Mouse (Mus musculus): Measurements from ENCODE around the gene C1rl. TPM values are rescaled to one million over a fixed set of nuclear protein-coding genes. Genes with fewer than 3 reads are reported as not detected.
"Not testable (repeated sequence)": the region's sequence is repeated elsewhere in the genome, so short reads cannot be mapped to it uniquely, and the experiment has no call there.

C1rl gene
- total RNA-seq, 2 experiments from 2014 or later = 0.28 to 0.61 TPM

DNA sequence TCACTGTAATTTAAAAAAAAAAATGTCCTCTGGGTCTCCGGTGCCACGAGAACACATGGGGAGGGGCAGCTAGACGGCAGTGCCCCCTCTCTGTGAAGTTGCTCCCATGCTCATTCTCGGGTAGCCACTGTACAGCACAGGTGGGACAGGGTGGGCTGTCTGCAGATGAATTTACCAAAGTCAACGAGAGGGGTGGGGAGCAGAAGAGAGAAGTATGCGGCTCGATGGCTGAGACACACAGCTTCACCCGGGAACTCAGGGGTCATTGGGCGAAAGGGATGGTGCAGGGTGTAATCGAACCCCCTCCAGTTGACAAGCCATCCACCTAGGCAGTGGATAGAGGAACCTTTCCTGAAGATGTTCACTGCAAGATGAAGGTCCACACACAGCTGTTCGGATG, 16.1 kb upstream of the C1rl start:
- no peak for TF ChIP-seq CTCF (IDR thresholded peaks at IDR 0.05)
- Histone ChIP-seq H3K27ac (no peak overlapping the region), H3K4me3 (no peak overlapping the region)
- intact Hi-C loops (cut with DNase I) = no loop called here
- DNase-seq = no peak

DNA sequence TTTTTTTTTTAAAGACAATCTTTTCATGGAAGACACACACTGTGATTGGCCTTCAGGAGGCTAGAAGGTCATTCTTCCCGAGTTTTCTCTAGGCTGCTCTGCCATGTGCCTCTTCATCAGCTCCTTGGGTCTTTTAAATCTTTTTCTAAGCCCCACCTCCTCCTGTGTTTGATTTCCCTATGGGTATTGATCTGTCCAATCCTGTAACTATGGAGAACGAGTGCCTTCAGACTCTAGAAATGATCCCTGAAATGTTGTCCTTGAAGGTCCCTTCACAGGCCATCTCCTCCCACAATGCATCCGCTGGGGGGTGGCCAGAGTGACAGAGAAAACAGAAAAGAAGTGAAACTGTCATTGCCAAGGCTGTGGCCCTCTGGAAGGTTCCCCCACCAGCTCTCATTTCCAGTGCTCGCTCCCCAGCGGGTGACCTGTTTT, 15.7 kb upstream of the C1rl start:
- Histone ChIP-seq H3K27ac (peak overlapping the region; percentile 59; the same call in 1 of the 2 replicates), H3K4me3 (no peak overlapping the region)
- no peak for DNase-seq
- intact Hi-C loops (cut with DNase I) = no loop called here
- no peak for TF ChIP-seq CTCF (IDR thresholded peaks at IDR 0.05)

GRCm38 (mm10) chr6:124477922-124478651, 14.8 kb upstream of the C1rl start:
- no peak for TF ChIP-seq CTCF (IDR thresholded peaks at IDR 0.05)
- peak overlapping the region; percentile 59 for H3K27ac ChIP-seq
- no peak overlapping the region for H3K4me3 ChIP-seq
- intact Hi-C loops (cut with DNase I) = no loop called here
- no peak for DNase-seq

- H3K4me3 ChIP-seq = no peak overlapping the region
- intact Hi-C loops (cut with DNase I) = no loop called here
- no peak overlapping the region for H3K27ac ChIP-seq
- no peak for DNase-seq
- no peak for TF ChIP-seq CTCF (IDR thresholded peaks at IDR 0.05)
Measured at GRCm38 (mm10) chr6:124478874-124479572, 13.9 kb upstream of the C1rl start.

- Histone ChIP-seq H3K27ac (no peak overlapping the region), H3K4me3 (no peak overlapping the region)
- DNase-seq = no peak
- TF ChIP-seq CTCF (IDR thresholded peaks at IDR 0.05) = no peak
- intact Hi-C loops (cut with DNase I) = no loop called here
Measured at GRCm38 (mm10) chr6:124479573-124479930, 13.4 kb upstream of the C1rl start.

- DNase-seq = no peak
- intact Hi-C loops (cut with DNase I) = no loop called here
- Histone ChIP-seq H3K27ac (no peak overlapping the region), H3K4me3 (no peak overlapping the region)
- peak; percentile 76 for TF ChIP-seq CTCF (IDR thresholded peaks at IDR 0.05)
Measured at GRCm38 (mm10) chr6:124480295-124480694, 12.6 kb upstream of the C1rl start.

DNA sequence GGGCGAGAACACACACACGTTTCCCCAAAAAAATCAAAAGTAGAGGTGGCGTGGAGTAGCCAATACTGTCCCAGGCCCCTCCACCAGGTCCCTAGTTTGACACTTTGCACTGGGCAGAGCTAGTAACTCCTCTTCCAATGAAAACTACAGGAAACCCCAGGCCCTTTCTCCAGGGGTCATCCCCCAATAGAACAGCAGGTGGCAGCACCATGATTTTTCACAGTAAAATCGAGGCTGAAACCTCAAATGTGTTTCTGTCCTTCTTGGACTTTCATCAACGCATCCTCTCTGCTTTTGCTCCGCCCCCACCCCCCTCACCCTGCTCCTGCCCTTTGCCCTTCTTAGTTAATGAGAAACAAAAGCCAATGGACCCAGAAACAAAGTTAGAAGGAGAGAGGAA, 11.3 kb upstream of the C1rl start:
- DNase-seq = peak; percentile 51
- intact Hi-C loops (cut with DNase I) = no loop called here
- TF ChIP-seq CTCF (IDR thresholded peaks at IDR 0.05) = peak; percentile 74

DNA sequence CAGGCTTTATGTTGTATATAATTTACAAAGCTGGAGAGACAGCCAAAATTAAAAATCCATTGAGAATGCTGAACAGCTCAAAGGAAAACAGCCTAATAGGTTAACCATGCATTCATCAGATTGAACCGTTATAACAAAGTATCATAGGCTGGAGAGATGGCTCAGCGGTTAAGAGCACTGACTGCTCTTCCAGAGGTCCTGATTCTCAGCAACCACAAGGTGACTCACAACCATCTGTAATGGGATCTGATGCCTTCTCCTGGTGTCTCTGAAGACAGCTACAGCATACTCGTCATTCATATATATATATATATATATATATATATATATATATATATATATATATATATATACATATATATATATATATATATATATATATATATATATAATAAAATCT, 9.1 kb upstream of the C1rl start:
- DNase-seq; intact Hi-C loops (cut with DNase I); H3K27ac ChIP-seq; H3K4me3 ChIP-seq: not testable (repeated sequence)

More for the DNA sequence above, 11.3 kb upstream of the C1rl start:
- no peak overlapping the region for H3K4me3 ChIP-seq
- H3K27ac ChIP-seq = no peak overlapping the region

DNA sequence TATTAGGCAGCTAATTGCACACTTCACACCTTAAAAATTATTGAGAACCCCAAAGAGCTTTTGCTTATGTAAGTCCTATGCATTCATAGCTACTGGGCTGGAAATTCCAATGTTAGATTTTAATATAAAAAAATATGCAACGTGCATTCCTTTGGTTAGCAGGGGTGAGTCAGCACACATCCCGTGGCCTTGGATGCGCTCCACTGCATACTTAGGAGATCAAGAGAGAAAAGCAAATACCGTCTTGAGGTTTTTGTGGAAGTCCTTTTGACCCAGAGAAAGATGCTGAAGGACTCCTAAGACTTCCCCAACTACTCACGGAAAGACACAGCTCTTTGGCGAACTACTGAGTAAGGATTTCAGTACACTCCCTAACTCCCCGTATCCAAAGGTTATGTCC, 8.1 kb upstream of the C1rl start:
- Histone ChIP-seq H3K27ac (no peak overlapping the region), H3K4me3 (no peak overlapping the region)
- intact Hi-C loops (cut with DNase I) = no loop called here
- TF ChIP-seq CTCF (IDR thresholded peaks at IDR 0.05) = no peak
- DNase-seq = no peak

DNA sequence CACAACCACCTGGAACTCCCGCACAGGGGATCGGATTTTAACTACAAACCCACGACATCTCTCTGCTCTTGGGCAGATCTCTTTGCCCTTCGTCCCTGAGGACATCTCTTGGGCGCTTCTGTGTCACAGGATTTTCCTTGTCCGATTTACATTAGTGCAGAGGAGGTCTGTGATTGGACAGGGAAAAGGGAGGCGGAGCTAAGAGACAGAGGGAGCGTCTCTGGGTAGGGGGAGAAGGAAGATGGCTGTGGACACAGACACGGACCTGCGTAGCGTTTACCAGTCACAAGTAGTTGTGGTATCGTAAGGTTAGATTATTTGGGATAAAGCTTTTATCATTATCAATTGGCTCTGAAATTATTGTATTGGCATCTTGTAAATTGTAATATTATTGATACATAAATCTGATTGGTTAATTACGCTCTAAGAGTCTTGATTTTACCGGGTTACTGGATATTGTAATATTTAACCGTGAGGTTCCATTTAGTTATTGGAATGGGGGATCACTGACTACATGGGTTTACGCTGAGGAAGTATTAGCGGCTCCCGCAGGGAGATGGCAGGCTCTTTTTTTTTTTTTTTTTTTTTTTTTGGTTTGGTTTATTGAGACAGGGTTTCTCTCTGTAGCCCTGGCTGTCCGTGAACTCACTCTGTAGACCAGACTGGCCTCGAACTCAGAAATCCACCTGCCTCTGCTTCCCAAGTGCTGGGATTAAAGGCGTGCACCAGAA, 7.3 kb upstream of the C1rl start:
- intact Hi-C loops (cut with DNase I) = no loop called here

GRCm38 (mm10) chr6:124487509-124487908, 5.4 kb upstream of the C1rl start:
- TF ChIP-seq CTCF (IDR thresholded peaks at IDR 0.05) = no peak
- H3K27ac ChIP-seq = no peak overlapping the region
- no peak overlapping the region for H3K4me3 ChIP-seq
- DNase-seq = no peak
- intact Hi-C loops (cut with DNase I) = no loop called here

More for the DNA sequence above, 7.3 kb upstream of the C1rl start:
- Histone ChIP-seq H3K27ac (no peak overlapping the region), H3K4me3 (no peak overlapping the region)
- DNase-seq = no peak
- no peak for TF ChIP-seq CTCF (IDR thresholded peaks at IDR 0.05)

DNA sequence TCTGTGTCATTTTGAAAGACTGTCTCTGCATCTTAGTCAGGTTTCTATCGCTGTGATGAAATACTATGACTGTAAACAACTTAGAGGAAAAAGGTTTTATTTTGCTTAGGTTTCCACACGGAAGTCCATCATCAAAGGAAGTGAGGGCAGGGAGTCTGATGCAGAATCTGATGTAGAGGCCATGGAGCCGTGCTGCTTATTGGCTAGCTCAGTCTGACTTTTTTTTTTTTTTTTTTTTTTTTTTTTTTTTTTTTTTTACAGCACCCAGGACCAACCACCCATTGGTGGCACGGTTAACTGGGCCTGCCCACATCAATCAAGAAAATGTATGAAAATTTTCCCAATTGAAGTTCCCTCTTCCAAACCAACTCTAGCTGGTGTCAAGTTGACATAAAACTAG, 4.0 kb upstream of the C1rl start:
- intact Hi-C loops (cut with DNase I) = no loop called here
- H3K27ac ChIP-seq = no peak overlapping the region
- no peak for TF ChIP-seq CTCF (IDR thresholded peaks at IDR 0.05)
- H3K4me3 ChIP-seq = no peak overlapping the region
- no peak for DNase-seq

- no peak for TF ChIP-seq CTCF (IDR thresholded peaks at IDR 0.05)
Measured at GRCm38 (mm10) chr6:124491427-124491826, 1.5 kb upstream of the C1rl start.

More at GRCm38 (mm10) chr6:124491427-124491826, 1.5 kb upstream of the C1rl start:
- DNase-seq = no peak
- intact Hi-C loops (cut with DNase I) = loop anchor here (5.0 kb wide), 1 partner anchor 51 kb away; the partner anchor contains the start of gene C1s1
- Histone ChIP-seq H3K27ac (no peak overlapping the region), H3K4me3 (no peak overlapping the region)
